Mouse (Mus musculus) C2C12 (cell line): ENCODE data around the gene Fbxl14. TPM values are rescaled to one million over a fixed set of nuclear protein-coding genes. Genes with fewer than 3 reads are reported as not detected.

Experiments
- H3K27me3 ChIP-seq: one replicate; pipeline ENCODE4 v1.6.1; 2011; ENCODE audit not compliant: control insufficient read depth, insufficient read depth, insufficient read length
- H3K36me3 ChIP-seq: one replicate; pipeline ENCODE4 v1.6.1; 2011; ENCODE audit not compliant: control insufficient read depth, insufficient read depth
- H3K4me3 ChIP-seq: one replicate; pipeline ENCODE4 v1.5.1; 2011; ENCODE audit warnings: mild to moderate bottlenecking, control low read depth; ENCODE audit not compliant: poor library complexity, insufficient read depth, severe bottlenecking
- H3K79me2 ChIP-seq: one replicate; pipeline ENCODE4 v1.6.1; 2011; ENCODE audit not compliant: control insufficient read depth, insufficient read depth
- H3K79me3 ChIP-seq: one replicate; pipeline ENCODE4 v1.6.1; 2011; ENCODE audit warnings: low read depth, control low read depth
- H3ac ChIP-seq: one replicate; pipeline ENCODE3; 2011; ENCODE audit warnings: low read depth; ENCODE audit not compliant: control insufficient read depth, insufficient read length
- CEBPB ChIP-seq: IDR thresholded peaks from one replicate; pipeline ENCODE4 v1.6.1; 2011; ENCODE audit warnings: low read depth, mild to moderate bottlenecking, control low read depth, moderate library complexity
- CTCF ChIP-seq: IDR thresholded peaks from one replicate; pipeline ENCODE4 v1.5.1; 2011; ENCODE audit not compliant: control insufficient read depth, insufficient read depth, insufficient read length
- FOSL1 ChIP-seq: IDR thresholded peaks from one replicate; pipeline ENCODE4 v1.8.0; 2011; ENCODE audit warnings: mild to moderate bottlenecking, low read length; ENCODE audit not compliant: poor library complexity, insufficient read depth, severe bottlenecking
- MAX ChIP-seq: IDR thresholded peaks from one replicate; pipeline ENCODE4 v1.6.1; 2011; ENCODE audit warnings: mild to moderate bottlenecking, control low read depth
- MYOD1 ChIP-seq: IDR thresholded peaks from one replicate; pipeline ENCODE4 v1.6.1; 2011; ENCODE audit warnings: low read depth; ENCODE audit not compliant: control insufficient read depth, insufficient read length
- MYOG ChIP-seq: IDR thresholded peaks from one replicate; pipeline ENCODE4 v1.6.1; 2011; ENCODE audit not compliant: control insufficient read depth, insufficient read length; ENCODE audit errors: extremely low read depth
- USF1 ChIP-seq: IDR thresholded peaks from one replicate; pipeline ENCODE4 v1.6.1; 2011; ENCODE audit warnings: low read depth, mild to moderate bottlenecking, control low read depth, moderate library complexity
- polyA plus RNA-seq: library from polyadenylated mRNA; unstranded; fragments of >200 nt; fragmentation: generic; extraction: Trizol; gene quantifications from one replicate; pipeline ENCODE4 v1.2.1, GENCODE M21; 2012; ENCODE audit warnings: missing spikeins

The Fbxl14 gene
- polyA plus RNA-seq, 1 experiment: 22.7 TPM

DNA sequence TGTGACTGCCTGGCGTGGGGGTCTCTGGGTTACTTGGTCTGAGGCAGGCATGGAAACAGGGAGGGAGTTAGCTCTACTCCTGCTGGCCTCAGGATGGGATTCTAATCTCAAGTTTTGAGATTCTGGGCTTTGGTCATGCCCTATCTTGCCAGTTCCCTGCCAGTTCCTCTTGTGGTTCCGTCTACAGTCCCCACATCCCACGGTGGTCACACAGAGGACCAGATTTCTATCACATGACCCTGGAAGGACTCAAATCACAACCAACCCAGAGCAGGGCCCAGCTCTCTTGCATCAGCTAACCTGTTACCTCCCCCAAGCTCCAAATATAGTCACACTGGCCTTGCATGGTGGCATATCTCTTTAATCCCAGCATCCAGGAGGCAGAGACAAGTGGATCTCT, 50.2 kb downstream of the Fbxl14 start:
- H3K27me3 ChIP-seq: no peaks in the 10 kb centered on the region
- no peak overlapping the region for H3ac ChIP-seq
- no peaks in the 10 kb centered on the region for H3K36me3 ChIP-seq
- no peak for TF ChIP-seq MAX
- no peak for TF ChIP-seq MYOD1
- no peak for TF ChIP-seq FOSL1
- TF ChIP-seq CTCF: no peak
- TF ChIP-seq CEBPB: no peak
- TF ChIP-seq USF1: no peak
- no peak for TF ChIP-seq MYOG
- H3K79me3 ChIP-seq: no peaks in the 10 kb centered on the region
- H3K4me3 ChIP-seq: no peak overlapping the region
- H3K79me2 ChIP-seq: no peaks in the 10 kb centered on the region

Other genes with a start within 250 kb of the Fbxl14 start
- gene Cacna2d4, start 243.1 kb upstream of the Fbxl14 start, polyA plus RNA-seq: not detected
- gene Lrtm2, start 148.9 kb upstream of the Fbxl14 start, polyA plus RNA-seq: not detected
- gene Adipor2, start 62.0 kb upstream of the Fbxl14 start, polyA plus RNA-seq: 28.0 TPM
- 0.16 TPM for gene Wnt5b, start 64.7 kb downstream of the Fbxl14 start, polyA plus RNA-seq